Mouse (Mus musculus) MEL (cell line): ENCODE data around the gene Olfr458. TPM values are rescaled to one million over a fixed set of nuclear protein-coding genes. Genes with fewer than 3 reads are reported as not detected.

Source experiments
- DNase-seq: peaks from one replicate; pipeline ENCODE4 v3.0.0; 2011; ENCODE audit warnings: low read depth, low spot score
- H3K27ac ChIP-seq: 2 replicates; pipeline ENCODE4 v1.5.1; 2012; ENCODE audit warnings: low read depth, mild to moderate bottlenecking, control low read depth, low read length, moderate library complexity; ENCODE audit not compliant: control insufficient read depth
- H3K27me3 ChIP-seq, 2 experiments: fragments of 150-350 bp in 1 of 2; sonication (generic) in 1 of 2; 2 replicates each; pipeline ENCODE4 v1.6.1; 2012; ENCODE audit warnings: low read length in 2 of 2, mild to moderate bottlenecking in 2 of 2, improper control_type of control experiment in 1 of 2, moderate library complexity in 1 of 2; ENCODE audit not compliant: insufficient read depth in 2 of 2, control insufficient read depth in 1 of 2
- H3K36me3 ChIP-seq, 2 experiments: 2 replicates each; pipeline ENCODE4 v1.6.1; 2012 to 2014; ENCODE audit warnings: low read length in 2 of 2, improper control_type of control experiment in 1 of 2, inconsistent platforms in 1 of 2, mild to moderate bottlenecking in 1 of 2; ENCODE audit not compliant: insufficient read depth in 2 of 2, control insufficient read depth in 1 of 2
- H3K4me1 ChIP-seq, 2 experiments: fragments of 150-350 bp in 1 of 2; sonication (generic) in 1 of 2; 2 replicates each; pipeline ENCODE4 v1.6.1; 2012; ENCODE audit warnings: low read length in 2 of 2, improper control_type of control experiment in 1 of 2, mild to moderate bottlenecking in 1 of 2; ENCODE audit not compliant: insufficient read depth in 2 of 2, control insufficient read depth in 1 of 2
- H3K4me3 ChIP-seq, 2 experiments: fragments of 150-350 bp in 1 of 2; sonication (generic) in 1 of 2; 2 replicates each; pipeline ENCODE4 v1.5.1; 2012; ENCODE audit warnings: low read depth in 2 of 2, low read length in 2 of 2, mild to moderate bottlenecking in 2 of 2, moderate library complexity in 2 of 2, control low read depth in 1 of 2, improper control_type of control experiment in 1 of 2; ENCODE audit not compliant: control insufficient read depth in 1 of 2, insufficient read depth in 1 of 2
- H3K79me2 ChIP-seq: 2 replicates; pipeline ENCODE4 v1.6.1; 2012; ENCODE audit warnings: mild to moderate bottlenecking, low read length, moderate library complexity; ENCODE audit not compliant: control insufficient read depth, poor library complexity, insufficient read depth
- H3K9ac ChIP-seq: 2 replicates; pipeline ENCODE4 v1.6.1; 2012; ENCODE audit warnings: low read depth, mild to moderate bottlenecking, control low read depth, low read length, moderate library complexity; ENCODE audit not compliant: control insufficient read depth, poor library complexity, severe bottlenecking
- H3K9me3 ChIP-seq: fragments of 150-350 bp; sonication (generic); replicated peaks from 2 replicates; pipeline ENCODE4 v1.6.1; 2012; ENCODE audit warnings: mild to moderate bottlenecking, low read length, improper control_type of control experiment, moderate library complexity; ENCODE audit not compliant: insufficient read depth
- BHLHE40 ChIP-seq: IDR thresholded peaks from 2 replicates; pipeline ENCODE4 v1.6.1; 2012; ENCODE audit warnings: low read depth, mild to moderate bottlenecking, inconsistent platforms, low read length, improper control_type of control experiment, borderline replicate concordance
- CHD1 ChIP-seq: IDR thresholded peaks from 2 replicates; pipeline ENCODE4 v1.6.1; 2012; ENCODE audit warnings: low read depth, mild to moderate bottlenecking, inconsistent platforms, low read length, improper control_type of control experiment
- CHD2 ChIP-seq: IDR thresholded peaks from 2 replicates; pipeline ENCODE4 v1.6.1; 2011; ENCODE audit warnings: low read length, improper control_type of control experiment
- E2F4 ChIP-seq: IDR thresholded peaks from 2 replicates; pipeline ENCODE4 v1.6.1; 2011; ENCODE audit warnings: low read depth, low read length, improper control_type of control experiment, borderline replicate concordance
- ELF1 ChIP-seq: IDR thresholded peaks from 2 replicates; pipeline ENCODE4 v1.6.1; 2014; ENCODE audit warnings: low read depth, mild to moderate bottlenecking, inconsistent platforms, low read length, improper control_type of control experiment, moderate library complexity
- EP300 ChIP-seq, 2 experiments: IDR thresholded peaks; 2 replicates each; pipeline ENCODE4 v1.6.1; 2011; ENCODE audit warnings: improper control_type of control experiment in 2 of 2, low read length in 2 of 2, low read depth in 1 of 2, mild to moderate bottlenecking in 1 of 2
- ETS1 ChIP-seq: IDR thresholded peaks from 2 replicates; pipeline ENCODE4 v1.6.1; 2012; ENCODE audit warnings: low read depth, mild to moderate bottlenecking, inconsistent platforms, low read length, improper control_type of control experiment, moderate library complexity
- GABPA ChIP-seq: IDR thresholded peaks from 2 replicates; pipeline ENCODE4 v1.6.1; 2012; ENCODE audit warnings: low read depth, mild to moderate bottlenecking, inconsistent platforms, low read length, improper control_type of control experiment, moderate library complexity
- GATA1 ChIP-seq: IDR thresholded peaks from 2 replicates; pipeline ENCODE4 v1.6.1; 2011; ENCODE audit warnings: low read depth, low read length, improper control_type of control experiment
- HCFC1 ChIP-seq: IDR thresholded peaks from 2 replicates; pipeline ENCODE4 v1.6.1; 2012; ENCODE audit warnings: low read depth, mild to moderate bottlenecking, inconsistent platforms, low read length, improper control_type of control experiment, moderate library complexity
- KAT2A ChIP-seq: conservative IDR thresholded peaks from 2 replicates; pipeline ENCODE4 v1.6.1; 2012; ENCODE audit warnings: low read depth, low read length, improper control_type of control experiment, inconsistent platforms
- MAFK ChIP-seq: IDR thresholded peaks from 2 replicates; pipeline ENCODE4 v1.6.1; 2011; ENCODE audit warnings: low read depth, mild to moderate bottlenecking, low read length, improper control_type of control experiment, borderline replicate concordance
- MAZ ChIP-seq: IDR thresholded peaks from 2 replicates; pipeline ENCODE4 v1.6.1; 2012; ENCODE audit warnings: low read depth, mild to moderate bottlenecking, inconsistent platforms, low read length, improper control_type of control experiment
- MYC ChIP-seq: IDR thresholded peaks from 2 replicates; pipeline ENCODE4 v1.6.1; 2011; ENCODE audit warnings: low read depth, mild to moderate bottlenecking, low read length, improper control_type of control experiment, moderate library complexity
- NELFE ChIP-seq: IDR thresholded peaks from 2 replicates; pipeline ENCODE4 v1.6.1; 2011; ENCODE audit warnings: low read depth, low read length, improper control_type of control experiment
- POLR2AphosphoS2 ChIP-seq: IDR thresholded peaks from 2 replicates; pipeline ENCODE4 v1.6.1; 2011; ENCODE audit warnings: low read length, improper control_type of control experiment
- RCOR1 ChIP-seq: IDR thresholded peaks from 2 replicates; pipeline ENCODE4 v1.6.1; 2012; ENCODE audit warnings: low read depth, mild to moderate bottlenecking, inconsistent platforms, low read length, improper control_type of control experiment
- SIN3A ChIP-seq: IDR thresholded peaks from 2 replicates; pipeline ENCODE4 v1.6.1; 2012; ENCODE audit warnings: low read length, improper control_type of control experiment, inconsistent platforms
- TBP ChIP-seq: IDR thresholded peaks from 2 replicates; pipeline ENCODE4 v1.8.0; 2011; ENCODE audit warnings: low read depth, low read length, improper control_type of control experiment
- UBTF ChIP-seq: IDR thresholded peaks from 2 replicates; pipeline ENCODE4 v1.6.1; 2012; ENCODE audit warnings: low read depth, mild to moderate bottlenecking, inconsistent platforms, low read length, improper control_type of control experiment, moderate library complexity, borderline replicate concordance; ENCODE audit not compliant: insufficient read depth
- USF1 ChIP-seq: IDR thresholded peaks from 2 replicates; pipeline ENCODE4 v1.6.1; 2014; ENCODE audit warnings: low read depth, mild to moderate bottlenecking, inconsistent platforms, low read length, improper control_type of control experiment, moderate library complexity
- USF2 ChIP-seq, 2 experiments: IDR thresholded peaks; 2 replicates each; pipeline ENCODE4 v1.6.1; 2011 to 2012; ENCODE audit warnings: improper control_type of control experiment in 2 of 2, low read length in 2 of 2, borderline replicate concordance in 1 of 2, inconsistent platforms in 1 of 2, low read depth in 1 of 2, mild to moderate bottlenecking in 1 of 2; ENCODE audit not compliant: insufficient read depth in 1 of 2
- ZC3H11A ChIP-seq: IDR thresholded peaks from 2 replicates; pipeline ENCODE4 v1.6.1; 2012; ENCODE audit warnings: low read depth, mild to moderate bottlenecking, inconsistent platforms, low read length, improper control_type of control experiment
- ZKSCAN1 ChIP-seq: IDR thresholded peaks from 2 replicates; pipeline ENCODE4 v1.6.1; 2012; ENCODE audit warnings: low read depth, mild to moderate bottlenecking, inconsistent platforms, low read length, improper control_type of control experiment, moderate library complexity
- ZMIZ1 ChIP-seq: IDR thresholded peaks from 2 replicates; pipeline ENCODE4 v1.6.1; 2012; ENCODE audit warnings: low read depth, mild to moderate bottlenecking, inconsistent platforms, low read length, improper control_type of control experiment, moderate library complexity
- ZNF384 ChIP-seq: IDR thresholded peaks from 2 replicates; pipeline ENCODE4 v1.6.1; 2012; ENCODE audit warnings: low read depth, mild to moderate bottlenecking, inconsistent platforms, low read length, improper control_type of control experiment
- polyA plus RNA-seq, 2 experiments: library from polyadenylated mRNA; stranded (reverse) in 1 of 2; unstranded in 1 of 2; fragments of >175 nt in 1 of 2; fragments of >200 nt in 1 of 2; gene quantifications; 2 replicates each; pipeline versions ENCODE4 v1.2.1 to v1.2.4; 2012; ENCODE audit warnings: low replicate concordance in 2 of 2, low read depth in 1 of 2; ENCODE audit not compliant: insufficient read length in 2 of 2, insufficient read depth in 1 of 2, missing spikeins in 1 of 2
- total RNA-seq: library from RNA; depleted of rRNA; stranded (reverse); fragments of 300-350 nt; gene quantifications from 2 replicates; pipeline ENCODE4 v1.2.3, GENCODE M21; 2012

Olfr458 gene
- total and polyA plus RNA-seq, 3 experiments: not detected

- Histone ChIP-seq H3K4me3 (no peak overlapping the region), H3K36me3 (no peaks in the 10 kb centered on the region), H3K27ac (no peak overlapping the region), H3K4me1 (no peaks in the 10 kb centered on the region), H3K27me3 (no peaks in the 10 kb centered on the region), H3K9me3 (no peaks in the 10 kb centered on the region), H3K79me2 (no peaks in the 10 kb centered on the region), H3K9ac (no peak overlapping the region)
- DNase-seq: no peak
- TF ChIP-seq ZMIZ1 (no peak), GABPA (no peak), MYC (no peak), MAFK (no peak), ZNF384 (no peak), ZC3H11A (no peak), CHD1 (no peak), POLR2AphosphoS2 (no peak), ZKSCAN1 (no peak), NELFE (no peak), E2F4 (no peak), KAT2A (no peak), EP300 (IDR thresholded peaks at IDR 0.05; ENCODE audit: low read depth in 1 of 2, low read length in 2 of 2) (no peak), UBTF (no peak), MAZ (no peak), TBP (no peak)
These were observed 5.5 kb upstream of the Olfr458 start for GRCm38 (mm10) chr6:42470542-42470941.

GRCm38 (mm10) chr6:42447381-42447780 lies 17.6 kb downstream of the Olfr458 start:
- H3K9me3 ChIP-seq: no peaks in the 10 kb centered on the region
- H3K27me3 ChIP-seq: no peaks in the 10 kb centered on the region; a peak in 1 of 4 replicates
- H3K36me3 ChIP-seq: no peaks in the 10 kb centered on the region
- no peak for TF ChIP-seq RCOR1
- no peak for TF ChIP-seq POLR2AphosphoS2
- no peak for TF ChIP-seq SIN3A
- TF ChIP-seq HCFC1: no peak
- TF ChIP-seq ZKSCAN1: no peak
- no peak for TF ChIP-seq BHLHE40
- no peak for TF ChIP-seq USF1
- no peak for TF ChIP-seq KAT2A
- no peak for TF ChIP-seq CHD2
- no peak for TF ChIP-seq GATA1
- no peak for TF ChIP-seq CHD1
- TF ChIP-seq ETS1: no peak
- no peak for TF ChIP-seq ELF1
- no peak for TF ChIP-seq USF2 (IDR thresholded peaks at IDR 0.05; ENCODE audit: borderline replicate concordance in 1 of 2, insufficient read depth in 1 of 2, low read depth in 1 of 2, low read length in 2 of 2)
- no peak for TF ChIP-seq MAZ
- no peak overlapping the region for H3K27ac ChIP-seq
- no peaks in the 10 kb centered on the region for H3K79me2 ChIP-seq
- no peaks in the 10 kb centered on the region for H3K4me1 ChIP-seq
- no peak overlapping the region for H3K9ac ChIP-seq
- H3K4me3 ChIP-seq: no peak overlapping the region
- no peak for DNase-seq
